Mouse (Mus musculus) heart, adult 2 months (tissue): ENCODE results near the gene Gm20521.

Experiments used
- CTCF ChIP-seq: fragments of 200-600 bp; IDR thresholded peaks from 2 replicates; pipeline ENCODE4 v1.8.1; 2022; ENCODE audit warnings: antibody characterized with exemption, mild to moderate bottlenecking, moderate library complexity
- EP300 ChIP-seq: fragments of 200-500 bp; IDR thresholded peaks from 2 replicates; pipeline ENCODE4 v1.6.1; 2011; ENCODE audit warnings: low read depth, low read length, control low read depth; ENCODE audit not compliant: insufficient read depth
- POLR2A ChIP-seq: fragments of 200-500 bp; IDR thresholded peaks from 2 replicates; pipeline ENCODE4 v1.6.1; 2011; ENCODE audit warnings: mild to moderate bottlenecking, low read depth, low read length, control low read depth; ENCODE audit not compliant: insufficient read depth

DNA sequence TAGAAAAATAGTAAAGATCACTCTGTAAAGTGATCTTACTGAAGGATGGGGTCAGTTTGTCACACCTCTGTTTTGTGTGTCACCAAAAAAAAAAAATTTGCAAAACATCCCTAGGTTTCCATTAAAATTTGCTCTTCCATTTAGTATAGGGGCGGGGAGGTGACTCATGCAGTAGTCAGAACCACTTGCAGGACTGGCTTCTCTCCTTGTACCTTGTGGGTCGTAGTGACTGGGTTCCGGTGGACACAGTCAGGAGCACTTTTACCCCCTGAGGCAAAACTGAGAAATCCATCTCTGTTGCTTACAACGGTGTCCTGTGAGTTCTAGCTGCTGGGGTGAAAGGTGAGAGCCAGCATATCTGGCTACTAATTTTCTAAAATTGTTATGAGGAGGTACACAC lies 20.4 kb downstream of the Gm20521 start:
- TF ChIP-seq CTCF (no peak), POLR2A (no peak), EP300 (no peak)
